Mouse (Mus musculus) heart, postnatal 14 days (tissue): ENCODE measurements around the gene Myzap. TPM values are rescaled to one million over a fixed set of nuclear protein-coding genes. Genes with fewer than 3 reads are reported as not detected.
A peak's percentile ranks its signal among the peaks of the same experiment; 100 is the strongest.
"Not testable (repeated sequence)": the region's sequence is repeated elsewhere in the genome, so short reads cannot be mapped to it uniquely, and the experiment has no call there.

Experiments used
- DNase-seq, 2 experiments: peaks; one replicate each; pipeline ENCODE4 v3.0.0; 2021 to 2022
- intact Hi-C: fragments of 180-260 bp; cut with DNase I; formaldehyde crosslinking; loops from one replicate; pipeline ENCODE4 v1.15.1; 2025
- total RNA-seq, 2 experiments: library from RNA; stranded (reverse); gene quantifications; 2 replicates each; pipeline ENCODE4 v1.2.3; 2021

Gene Myzap
- total RNA-seq, 2 experiments from 2014 or later = 341 to 359 TPM

DNA sequence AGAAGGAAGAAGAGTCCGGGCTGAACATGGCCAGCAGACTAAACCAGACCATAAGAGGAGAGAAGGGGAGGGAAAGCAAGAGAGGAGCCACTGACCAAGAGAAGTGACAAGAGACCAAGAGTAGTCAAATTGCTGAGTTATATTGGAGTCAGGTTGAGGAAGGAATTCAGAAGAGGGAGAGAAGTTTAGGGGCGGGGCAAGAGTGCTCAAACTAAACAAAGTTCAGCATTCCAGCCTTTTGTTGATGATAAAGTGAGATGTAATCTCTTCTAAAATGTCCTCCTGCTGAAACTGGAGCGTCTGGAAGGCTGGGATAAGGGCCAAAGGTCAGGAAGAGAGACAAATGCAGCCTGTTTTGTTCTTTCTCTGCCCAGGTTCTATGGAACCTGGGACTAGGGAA is 102.1 kb downstream of the Myzap start:
- intact Hi-C loops = no loop called here
- no peak for DNase-seq

DNA sequence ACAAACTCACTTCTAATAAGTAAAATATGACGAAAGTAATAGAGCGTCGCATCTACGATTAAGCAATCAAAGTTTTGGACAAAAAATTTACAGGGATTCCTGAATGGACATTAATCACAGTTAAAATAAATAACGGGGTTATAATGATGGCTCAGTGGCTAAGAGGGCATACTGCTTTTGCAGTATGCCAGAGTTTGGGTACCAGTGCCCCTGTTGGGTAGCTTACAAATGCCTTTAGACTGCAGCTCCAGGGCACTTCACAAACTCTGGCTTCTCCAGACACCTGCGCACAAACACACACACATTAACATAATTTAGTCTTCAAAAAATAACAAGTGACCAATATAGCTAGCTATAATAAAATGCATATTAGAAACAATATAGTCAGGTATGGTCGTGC is 106.0 kb downstream of the Myzap start:
- intact Hi-C loops = no loop called here
- no peak for DNase-seq

DNA sequence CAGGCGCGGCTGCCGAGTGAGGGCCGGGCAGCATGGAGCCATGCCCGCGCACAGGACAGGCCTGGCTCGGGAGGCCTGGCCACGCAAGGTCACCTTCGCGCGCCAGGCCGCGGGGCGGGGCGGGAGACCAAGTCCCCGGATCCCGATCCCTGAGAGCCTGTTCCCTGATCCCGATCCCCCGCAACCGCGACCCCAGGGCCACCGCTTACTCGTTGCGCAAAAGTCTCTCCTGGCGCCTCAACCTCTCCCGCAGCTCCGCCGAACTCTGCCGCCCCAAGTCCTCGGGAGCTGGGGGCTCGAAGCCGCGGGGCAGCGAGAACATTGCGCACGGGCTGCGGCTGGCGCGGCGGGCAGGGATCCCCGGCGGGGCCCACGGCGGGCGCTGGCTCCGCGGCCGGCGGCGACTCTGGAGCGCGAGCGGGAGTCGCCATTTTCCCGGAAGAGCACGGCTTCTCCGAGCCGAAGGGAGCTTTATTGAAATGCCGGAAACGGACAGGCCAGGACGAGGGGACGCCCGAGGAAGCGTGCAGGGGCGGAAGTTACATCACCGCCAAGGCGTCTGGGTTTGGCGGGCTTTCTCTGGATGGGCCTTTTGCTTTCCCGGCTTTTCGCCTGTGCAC is 106.6 kb downstream of the Myzap start, which contains the start of gene Polr2m:
Polr2m (minus strand) TSS at position 461 of the 620 bp plus-strand sequence.
- intact Hi-C loops = no loop called here
- peak; percentile 95 to 97 for DNase-seq

DNA sequence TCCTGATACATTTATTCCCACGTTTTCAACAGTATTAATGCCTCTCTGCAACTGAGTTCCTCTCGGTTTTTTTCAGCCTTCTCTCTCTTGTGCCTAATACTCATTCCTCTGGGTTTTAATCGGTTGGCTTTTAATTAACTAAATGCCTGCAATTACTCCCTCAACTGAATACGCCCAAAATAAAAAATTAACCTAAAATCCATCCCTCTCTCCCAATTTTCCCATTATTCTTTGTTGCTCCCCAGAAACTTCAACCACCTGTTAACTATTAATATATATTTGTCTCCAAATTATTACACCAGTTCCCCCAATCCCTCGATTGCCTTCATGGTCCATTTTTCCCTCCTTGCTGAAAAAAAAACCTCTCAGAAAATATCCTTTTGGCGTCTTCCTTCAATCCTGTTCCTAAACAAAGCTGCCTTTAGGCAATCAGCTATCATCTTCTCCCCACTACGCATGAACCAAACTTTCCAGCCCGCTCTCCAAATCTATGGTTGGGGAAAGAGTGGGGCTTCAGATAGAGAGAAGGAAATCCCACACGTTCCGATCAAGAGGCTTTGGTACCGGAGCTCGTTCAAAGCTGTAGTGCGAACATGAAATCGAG is 107.2 kb downstream of the Myzap start:
- intact Hi-C loops = loop anchor here (5.0 kb wide), 1 partner anchor 132 kb away; no protein-coding TSS in a partner anchor
- DNase-seq = no peak

DNA sequence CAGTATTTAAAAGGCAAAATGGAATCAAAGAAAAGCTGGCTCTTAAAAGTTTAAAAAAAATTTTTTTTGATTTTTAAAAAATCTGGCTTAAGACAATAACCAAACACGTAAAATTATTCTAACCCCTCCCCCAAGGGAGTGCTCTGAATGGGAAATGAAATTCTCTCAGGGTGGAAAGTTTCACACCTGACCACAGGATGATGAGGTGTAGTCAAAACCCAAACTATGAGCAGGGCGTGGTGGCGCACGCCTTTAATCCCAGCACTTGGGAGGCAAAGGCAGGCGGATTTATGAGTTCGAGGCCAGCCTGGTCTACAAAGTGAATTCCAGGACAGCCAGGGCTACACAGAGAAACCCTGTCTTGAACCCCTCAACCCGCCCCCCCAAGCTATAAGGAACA is 108.3 kb downstream of the Myzap start:
- intact Hi-C loops = loop anchor here (5.0 kb wide), 1 partner anchor 133 kb away; no protein-coding TSS in a partner anchor
- not testable (repeated sequence) for DNase-seq

DNA sequence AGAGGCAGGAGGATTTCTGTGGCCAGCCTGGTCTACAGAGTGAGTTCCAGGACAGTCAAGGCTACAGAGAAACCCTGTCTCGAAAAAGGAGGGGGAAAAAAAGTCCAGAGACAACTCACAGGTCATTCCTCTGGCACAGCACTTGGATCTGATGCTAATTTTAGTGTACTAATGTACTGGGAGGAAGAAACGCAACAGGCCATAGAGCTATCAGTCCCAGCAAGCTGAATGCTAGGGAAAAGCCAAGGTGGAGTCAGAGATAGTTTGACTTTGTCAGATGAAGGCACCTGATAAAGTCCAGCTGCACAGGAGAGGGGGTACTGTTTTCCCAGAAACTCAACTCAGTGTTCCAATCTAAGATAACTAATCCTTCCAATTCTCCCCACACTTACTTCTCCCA is 111.9 kb downstream of the Myzap start:
- intact Hi-C loops = loop anchor here (5.0 kb wide), 1 partner anchor 137 kb away; no protein-coding TSS in a partner anchor

DNA sequence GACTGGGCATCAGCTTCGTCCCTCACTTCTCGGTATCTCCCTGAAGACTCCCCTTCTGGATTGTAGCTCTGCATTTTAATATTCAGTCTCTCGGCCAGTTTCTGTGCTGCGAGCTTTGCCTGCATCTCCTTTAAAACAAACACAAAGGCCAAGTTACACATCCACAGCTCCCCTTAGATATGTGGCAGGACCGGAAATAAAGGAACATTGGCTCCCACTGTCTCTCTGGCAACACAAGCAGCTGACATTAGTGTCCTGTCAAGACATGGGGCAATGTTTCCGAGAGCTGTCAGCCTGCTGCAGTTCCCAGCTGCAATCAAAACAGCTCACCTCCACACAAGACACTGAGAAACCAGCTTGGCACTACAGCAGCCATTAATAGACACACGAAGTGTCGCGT is 112.7 kb downstream of the Myzap start:
- no peak for DNase-seq
- intact Hi-C loops = no loop called here

More for the DNA sequence above, 111.9 kb downstream of the Myzap start:
- DNase-seq = no peak

DNA sequence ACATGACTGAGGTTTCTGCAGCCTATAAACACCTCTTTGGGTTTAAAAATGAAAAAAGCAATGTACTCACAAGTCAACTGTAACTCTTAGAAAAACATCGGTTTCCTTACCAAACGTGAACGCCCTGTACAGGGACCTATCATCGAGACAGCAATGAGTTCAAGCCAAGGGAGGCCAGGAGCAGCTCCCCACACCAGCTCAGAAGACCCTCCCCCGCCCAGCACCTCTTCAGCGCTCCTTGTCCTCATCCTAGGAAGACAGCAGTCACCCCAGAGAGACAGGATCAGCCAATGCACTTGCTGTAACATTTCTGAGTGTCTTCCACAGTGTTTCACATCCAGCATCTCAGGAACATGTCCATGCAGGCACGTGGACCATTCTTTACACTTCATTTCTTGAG is 113.6 kb downstream of the Myzap start:
- intact Hi-C loops = no loop called here
- DNase-seq = no peak

DNA sequence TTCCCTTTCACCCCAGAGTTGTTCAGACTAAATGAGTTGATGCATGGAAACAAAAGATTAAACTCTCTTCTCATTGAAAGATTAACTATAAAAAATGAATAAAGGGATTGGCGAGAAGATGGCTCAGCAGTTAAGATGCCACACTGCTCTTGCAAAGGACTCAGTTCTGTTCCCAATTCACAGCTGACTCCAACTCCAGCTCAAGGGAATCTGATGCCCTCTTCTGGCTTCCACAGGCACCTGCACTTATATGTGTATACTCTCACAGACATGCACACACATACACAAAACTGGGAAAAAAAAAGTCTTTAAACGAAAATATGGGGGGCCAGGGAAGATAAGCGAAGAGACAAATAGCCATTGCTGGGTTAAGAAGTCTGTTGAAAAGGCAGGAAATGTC is 115.6 kb downstream of the Myzap start:
- intact Hi-C loops = no loop called here
- no peak for DNase-seq

DNA sequence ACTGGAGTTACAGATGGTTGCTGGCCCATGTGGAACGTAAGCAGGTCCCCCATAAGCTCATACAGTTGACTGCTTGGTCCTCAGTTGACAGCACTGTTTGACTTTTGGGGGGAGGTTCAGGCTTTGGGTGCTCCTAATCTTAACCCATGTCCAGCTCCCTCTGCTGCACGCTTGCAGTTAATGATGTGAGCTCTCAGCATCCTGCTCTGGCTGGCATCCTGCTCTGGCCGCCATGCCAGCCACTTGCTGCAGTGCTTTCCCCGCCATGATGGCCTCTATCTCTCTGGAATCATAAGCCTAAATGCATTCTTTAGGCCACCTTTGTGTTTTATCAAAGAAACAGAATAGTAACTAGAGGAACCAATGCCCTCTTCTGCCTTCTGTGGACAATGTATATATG is 116.6 kb downstream of the Myzap start:
- intact Hi-C loops = no loop called here

DNA sequence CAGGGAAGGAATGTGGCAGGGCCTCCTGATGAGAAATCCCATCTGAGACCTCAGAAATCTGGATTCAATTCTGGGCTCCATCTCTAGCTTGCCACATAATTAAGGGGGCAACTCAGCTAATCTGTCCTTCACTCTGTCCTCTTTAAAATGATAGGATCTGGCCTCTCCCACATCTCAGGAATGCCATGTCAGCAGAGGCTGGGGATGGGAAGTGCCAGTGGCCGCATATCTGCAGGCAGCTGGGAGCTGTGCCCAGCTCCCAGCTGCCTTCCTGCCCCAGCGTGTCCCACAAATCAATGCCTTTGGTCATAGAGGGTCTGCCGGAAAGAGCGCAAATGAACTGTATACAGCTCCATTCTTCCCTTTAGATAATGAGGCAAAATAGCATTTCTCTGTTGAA is 124.7 kb downstream of the Myzap start:
- no peak for DNase-seq
- intact Hi-C loops = no loop called here

More for the DNA sequence above, 116.6 kb downstream of the Myzap start:
- DNase-seq = no peak

DNA sequence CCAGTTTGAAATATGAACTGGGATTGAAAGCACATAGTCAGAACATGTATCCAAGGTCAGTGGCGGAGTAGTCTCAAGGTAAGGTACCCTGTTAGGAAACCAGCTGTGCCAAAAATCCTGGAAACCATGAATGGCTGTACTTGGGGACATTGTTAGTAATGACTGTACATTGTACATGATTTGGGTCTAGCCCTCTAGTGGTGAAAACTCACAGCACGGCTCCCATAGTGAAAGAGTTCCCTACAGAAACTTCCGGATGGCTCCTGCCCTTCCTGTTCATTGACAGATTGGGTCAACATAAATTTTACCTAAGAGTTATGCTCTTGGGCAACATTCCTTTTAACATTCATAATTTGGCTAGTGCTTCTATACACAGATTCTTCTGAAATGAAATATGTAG is 126.0 kb downstream of the Myzap start:
- intact Hi-C loops = no loop called here
- peak in 1 of 2 experiments; percentile 49 for DNase-seq

DNA sequence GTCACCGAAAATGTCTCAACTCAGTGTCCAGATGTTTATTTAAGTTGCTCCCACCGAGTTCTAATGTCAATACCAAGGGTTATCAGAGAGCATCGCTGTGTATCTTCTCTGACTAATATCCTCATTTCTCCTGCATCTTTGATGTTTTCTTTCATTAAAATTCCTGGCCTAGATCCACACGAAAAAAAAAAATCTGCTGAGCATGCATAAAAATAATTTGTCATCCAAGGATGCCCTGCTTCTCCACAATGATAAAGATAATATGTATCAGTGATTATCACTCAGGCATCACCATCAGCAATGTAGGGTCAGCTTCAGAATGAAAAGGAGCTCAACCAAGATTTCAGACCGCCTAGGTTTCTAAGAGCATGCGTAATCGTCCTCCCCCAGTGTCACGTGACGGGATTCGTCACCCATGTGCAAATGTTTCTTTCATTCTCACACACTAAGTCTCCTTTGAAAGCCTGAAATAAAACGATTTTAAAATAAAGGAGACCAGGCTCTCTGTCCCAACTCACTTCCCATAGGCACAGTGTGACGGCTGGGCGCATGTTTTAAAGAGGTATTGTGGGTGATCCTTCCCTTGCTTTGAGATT is 129.0 kb downstream of the Myzap start:
- intact Hi-C loops = no loop called here
- no peak for DNase-seq

DNA sequence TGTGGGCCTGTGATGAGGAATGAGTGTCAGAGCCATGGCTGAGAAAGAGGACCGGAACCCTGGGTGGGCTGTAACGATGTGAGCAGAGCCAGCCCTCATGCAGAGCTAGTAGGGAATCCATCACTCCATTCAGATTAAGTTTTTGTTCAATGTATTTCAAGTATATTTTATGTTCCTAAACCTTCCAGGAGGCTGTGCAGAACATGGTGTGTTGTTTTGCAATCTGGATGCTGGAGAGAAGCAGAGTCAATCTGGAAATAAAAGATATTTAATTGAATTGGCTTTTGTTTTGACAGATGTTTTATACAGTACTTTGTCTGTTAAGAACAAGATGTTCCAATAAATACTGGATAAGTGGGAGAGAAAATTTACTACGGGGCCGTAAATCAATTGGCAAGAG is 135.4 kb downstream of the Myzap start:
- no peak for DNase-seq

More for the DNA sequence above, 135.4 kb downstream of the Myzap start:
- intact Hi-C loops = no loop called here

Other genes starting within 250 kb of the Myzap start
- gene Polr2m, start 106.4 kb downstream of the Myzap start, total RNA-seq = 100 to 1,000 TPM; 258 to 261 TPM
- gene Cgnl1, start 179.2 kb upstream of the Myzap start, total RNA-seq = 10 to 100 TPM; 29.6 to 35.1 TPM